Mouse (Mus musculus): ENCODE measurements around the gene Zyg11b.
A peak's percentile ranks its signal among the peaks of the same experiment; 100 is the strongest.

Zyg11b gene

GRCm38 (mm10) chr4:108196277-108196855 is 104.5 kb downstream of the Zyg11b start:
- peak; percentile 25 for DNase-seq (ENCODE audit: low read depth, low spot score)

GRCm38 (mm10) chr4:108192821-108193323 is 108.0 kb downstream of the Zyg11b start:
- peak; percentile 59 for DNase-seq (ENCODE audit: low read depth, low spot score)

GRCm38 (mm10) chr4:108182278-108182677 is 118.6 kb downstream of the Zyg11b start:
- peak; percentile 97 for DNase-seq (ENCODE audit: low read depth, low spot score)

Measured in ZHBTc4 (cell line).